Mouse (Mus musculus) adrenal gland, postnatal 0 days (tissue): ENCODE data around the gene Zfp808. TPM values are rescaled to one million over a fixed set of nuclear protein-coding genes. Genes with fewer than 3 reads are reported as not detected.

ENCODE experiments used
- polyA plus RNA-seq: library from polyadenylated mRNA; unstranded; fragments of >200 nt; fragmentation: Nextera tagmentation; extraction: Ambion mirVana; gene quantifications from 2 replicates; pipeline ENCODE4 v1.2.1, GENCODE M21; 2015

The Zfp808 gene
- polyA plus RNA-seq, result 9.0 and 9.2 TPM in 2 replicates

DNA sequence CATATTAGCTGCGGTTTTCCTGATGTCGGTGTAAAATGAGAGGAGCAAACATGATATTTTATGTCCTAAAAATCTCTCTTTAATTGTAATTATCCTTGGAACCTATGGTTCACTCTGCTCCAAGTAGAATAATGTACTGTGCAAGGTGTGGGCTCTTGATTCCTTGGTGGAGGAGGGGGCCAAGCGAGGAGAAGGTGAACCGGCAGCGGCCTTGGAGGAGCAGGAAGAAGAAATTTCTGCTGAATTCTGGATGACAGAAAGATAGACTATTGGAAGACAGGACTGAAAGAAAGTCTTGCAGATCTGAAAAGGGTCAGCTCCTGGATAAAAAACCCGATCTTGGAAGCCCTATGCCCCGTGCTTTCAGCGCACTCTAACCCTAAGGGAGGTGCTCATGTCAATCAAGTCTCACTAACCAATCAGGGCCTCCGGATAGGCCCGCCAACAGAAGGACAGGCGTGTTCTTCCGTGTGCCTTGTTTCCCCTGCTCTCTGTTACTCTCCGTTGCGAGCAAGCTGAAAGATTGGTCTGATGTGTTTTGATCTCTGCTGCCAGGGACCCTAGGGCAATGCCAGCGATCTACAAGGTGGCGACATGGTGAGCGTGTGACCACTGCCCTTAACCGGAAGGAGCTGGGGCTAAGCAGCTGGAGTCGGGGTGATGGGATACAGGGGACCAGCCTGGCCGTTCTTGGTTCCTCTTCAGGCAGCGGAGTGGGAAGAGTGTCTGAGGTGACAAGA is at the start of gene Zfp808:
Gene Zfp808 (plus strand): TSS at position 455 of the 740 bp plus-strand sequence.

